Mouse (Mus musculus) adrenal gland, adult 8-10 months (tissue): Measurements from ENCODE around the gene Tmem45a2. TPM values are rescaled to one million over a fixed set of nuclear protein-coding genes. Genes with fewer than 3 reads are reported as not detected.
"Not testable (repeated sequence)": the region's sequence is repeated elsewhere in the genome, so short reads cannot be mapped to it uniquely, and the experiment has no call there.

Experiments used
- DNase-seq: peaks from one replicate; pipeline ENCODE4 v3.0.0; 2022
- total RNA-seq, 4 experiments: library from RNA; stranded (reverse); gene quantifications; 2 replicates each; pipeline ENCODE4 v1.2.4; 2022

Tmem45a2 gene
- total RNA-seq, result not detected

DNA sequence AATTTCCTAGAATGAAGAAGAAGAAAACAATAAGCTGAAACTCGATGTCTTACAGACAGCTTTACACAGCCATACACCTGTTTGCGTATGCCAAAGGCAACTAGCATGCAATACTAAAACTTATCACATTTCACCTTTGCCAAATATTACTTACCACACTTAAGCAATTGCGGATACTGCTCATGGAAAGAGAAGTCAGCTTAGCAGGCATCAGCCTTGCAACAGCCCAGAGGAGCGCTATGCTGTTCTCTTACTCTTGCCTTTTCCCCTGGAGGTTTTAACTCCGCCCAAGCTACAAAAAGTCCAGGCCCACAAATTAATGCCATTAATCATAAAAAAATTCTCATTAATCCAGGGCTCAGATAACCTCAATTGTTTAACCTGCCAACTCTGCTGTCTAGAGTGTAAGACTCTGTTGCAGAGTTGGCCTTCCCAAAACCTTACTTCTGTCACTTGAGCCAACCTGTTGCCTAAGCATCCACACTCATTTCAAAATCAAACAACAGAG is at the start of gene Tmem45a2:
Tmem45a2 (minus strand) TSS at position 241 of the 508 bp plus-strand sequence.
- no peak for DNase-seq

DNA sequence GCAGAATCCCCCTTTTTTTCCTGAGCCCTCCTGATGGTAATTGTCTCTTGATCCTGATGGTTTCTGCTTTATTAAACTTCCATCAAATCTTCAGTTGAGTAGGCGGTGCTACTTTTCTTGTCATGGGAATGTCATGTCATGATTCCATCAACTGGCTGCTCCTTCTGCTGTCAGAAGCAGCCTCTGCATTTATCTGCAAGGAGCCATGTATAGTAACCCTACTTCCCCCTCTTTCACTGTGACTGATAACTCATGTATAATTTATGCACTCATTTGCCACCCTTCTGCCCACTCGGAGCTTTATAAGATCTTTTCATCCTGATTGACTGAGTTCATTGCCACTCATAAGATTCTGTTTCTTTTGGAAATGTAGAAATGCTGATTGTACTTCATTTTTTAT is 46.4 kb upstream of the Tmem45a2 start:
- DNase-seq, result no peak

DNA sequence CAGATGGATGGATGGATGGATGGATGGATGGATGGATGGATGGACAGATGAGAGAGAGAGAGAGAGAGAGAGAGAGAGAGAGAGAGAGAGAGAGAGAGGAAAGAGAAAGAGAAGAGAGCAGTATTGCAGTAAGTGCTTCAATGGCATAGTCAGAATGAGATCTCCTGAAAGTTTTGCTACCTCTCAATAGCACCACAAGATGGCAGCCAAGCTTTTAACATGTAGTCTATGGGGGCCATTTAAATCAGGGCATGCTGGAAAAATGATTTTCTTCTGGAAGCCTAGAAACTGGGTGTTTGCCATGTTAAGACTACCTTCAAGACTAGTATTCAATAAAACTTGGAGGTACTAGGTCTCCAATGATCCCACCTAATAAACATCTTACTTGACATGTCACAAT is 44.9 kb upstream of the Tmem45a2 start:
- no peak for DNase-seq

DNA sequence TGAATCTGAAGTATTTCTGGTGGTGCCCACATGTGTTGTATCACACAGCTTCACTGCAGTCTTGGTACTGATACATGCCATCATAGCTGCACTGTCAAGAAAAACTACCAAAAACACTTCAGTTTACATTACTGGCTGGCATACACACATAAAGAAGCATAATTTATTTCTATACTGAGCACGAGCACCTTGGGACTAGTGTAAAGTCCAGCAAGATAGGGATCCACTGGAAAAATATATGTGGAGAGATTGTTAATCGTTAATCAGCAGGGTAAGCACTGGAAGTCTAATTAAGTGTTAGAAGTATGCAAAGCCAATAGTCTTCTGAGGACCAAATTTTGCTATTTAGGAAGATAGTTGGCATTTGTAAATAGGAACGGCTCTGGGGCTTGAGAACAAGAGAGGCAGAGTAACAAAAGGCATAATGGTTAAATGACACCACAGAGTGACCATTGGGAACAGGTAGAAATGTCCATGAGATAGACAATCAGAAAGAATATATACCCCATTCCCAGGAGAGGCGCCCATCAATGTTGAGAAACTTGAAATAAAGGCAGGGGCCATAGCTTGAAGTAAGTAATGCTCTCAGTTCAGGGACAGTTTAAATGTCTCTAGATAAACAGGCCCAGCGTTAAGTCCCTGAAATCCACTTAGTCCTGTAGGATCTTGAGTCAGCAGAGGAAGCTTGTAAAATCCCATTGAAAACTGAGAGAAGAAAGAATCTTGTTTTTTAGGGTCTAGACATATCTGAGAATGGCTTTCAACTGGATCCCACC is 35.2 kb upstream of the Tmem45a2 start:
- no peak for DNase-seq

DNA sequence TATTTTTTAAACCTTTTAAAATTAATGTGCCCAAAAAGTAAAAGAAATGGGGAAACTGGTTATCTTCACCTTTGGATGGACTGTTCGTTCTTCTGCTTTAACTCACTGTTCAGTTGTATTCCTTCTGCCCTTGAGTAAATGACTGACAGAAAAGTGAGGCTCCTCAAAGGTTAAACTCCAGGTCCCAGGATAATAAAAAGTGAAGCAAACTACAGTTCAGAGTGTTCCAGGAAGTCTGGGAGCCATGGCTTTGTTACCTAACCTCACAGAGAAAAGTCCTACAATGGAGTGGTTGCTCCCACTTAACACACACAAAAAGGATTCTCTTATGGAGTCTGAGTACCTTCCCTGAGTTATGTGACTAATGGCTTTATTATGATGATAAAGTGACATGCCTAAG is 30.0 kb upstream of the Tmem45a2 start:
- DNase-seq, result no peak

DNA sequence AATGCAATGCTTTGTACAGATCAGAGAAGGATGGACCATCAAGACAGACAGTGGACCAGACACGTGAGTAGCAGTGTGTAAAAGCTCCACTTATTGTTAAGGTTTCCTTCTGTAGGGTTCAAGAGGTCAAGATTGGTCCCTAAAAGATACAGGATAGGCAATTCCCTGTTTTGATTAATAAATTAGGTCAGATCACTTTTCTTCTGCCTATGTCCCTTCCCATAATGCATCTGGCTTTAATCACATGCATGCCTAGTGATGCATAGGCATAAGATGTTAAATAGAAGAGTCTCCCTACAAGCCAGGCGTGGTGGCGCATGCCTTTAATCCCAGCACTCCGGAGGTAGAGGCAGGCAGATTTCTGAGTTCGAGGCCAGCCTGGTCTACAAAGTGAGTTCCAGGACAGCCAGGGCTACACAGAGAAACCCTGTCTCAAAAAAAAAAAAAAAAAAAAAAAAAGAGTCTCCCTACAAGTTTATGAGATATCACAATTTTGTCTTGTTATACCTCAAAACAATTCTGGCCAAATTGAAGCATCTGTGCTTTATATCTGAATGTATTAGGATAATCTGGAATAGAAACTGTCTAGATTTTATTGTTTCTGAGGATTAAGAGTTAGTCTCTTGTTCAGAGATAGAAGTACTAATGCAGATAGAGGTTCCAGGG is 28.5 kb upstream of the Tmem45a2 start:
- DNase-seq, result no peak

DNA sequence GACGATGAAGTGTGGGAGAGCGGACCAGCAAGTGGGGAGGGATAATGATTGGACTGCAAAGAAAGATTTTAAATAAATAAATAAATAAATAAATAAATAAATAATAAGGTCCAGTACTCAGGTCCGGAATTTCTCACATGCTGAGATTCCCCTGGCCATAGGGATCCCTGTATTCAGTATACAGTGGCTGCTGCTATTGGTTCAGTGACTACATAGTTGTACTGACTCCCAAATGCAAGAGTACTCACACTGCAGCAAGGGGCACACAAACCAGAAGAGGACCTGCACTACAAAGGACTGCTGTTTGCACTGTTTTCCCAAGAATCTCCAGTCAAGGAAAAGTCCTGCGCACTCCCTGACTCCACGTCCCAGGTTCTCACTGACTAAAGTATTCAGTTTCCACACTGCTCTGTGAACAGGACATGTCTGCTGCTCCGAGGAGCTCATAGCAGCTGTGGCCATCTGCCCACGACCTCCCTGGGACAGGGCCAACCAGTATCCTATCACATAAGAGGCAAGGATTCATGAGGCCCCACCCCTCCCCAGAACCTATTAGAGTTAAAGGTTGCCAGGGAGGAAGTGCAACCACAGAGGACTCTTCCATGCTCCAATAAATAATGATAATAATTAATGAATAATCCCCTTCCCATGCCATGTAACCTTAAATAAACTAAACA is 27.4 kb upstream of the Tmem45a2 start:
- no peak for DNase-seq

DNA sequence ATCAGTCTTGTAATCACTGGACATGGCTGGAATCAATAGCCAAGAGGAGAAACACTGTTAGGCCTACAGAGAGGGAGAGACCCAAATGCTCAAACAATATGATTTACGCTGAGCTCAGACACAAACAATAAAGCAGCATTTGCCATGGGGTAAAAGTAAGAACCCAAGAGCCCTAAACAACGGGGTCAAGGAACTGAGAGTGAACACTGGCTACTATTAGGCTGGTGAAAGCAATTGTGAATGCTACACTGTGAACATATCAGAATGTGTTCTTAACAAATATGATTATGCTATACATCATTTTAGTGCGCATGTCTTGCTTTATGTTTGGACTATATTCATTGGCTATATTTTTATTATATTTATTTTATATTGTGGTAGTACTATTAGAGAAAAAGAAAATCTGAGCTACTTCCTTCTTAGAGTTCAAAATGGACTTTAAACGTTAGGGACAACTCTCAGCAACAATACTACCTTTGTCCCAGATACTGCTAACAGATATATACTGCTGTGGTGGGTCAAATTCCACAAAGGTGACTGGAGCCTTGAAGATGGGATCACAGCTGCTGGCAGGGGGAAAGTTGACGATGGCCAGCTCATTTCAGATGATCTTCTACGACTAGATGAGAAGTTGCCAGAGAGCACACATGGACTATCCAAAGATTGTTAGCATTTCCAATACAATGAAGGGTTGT is 21.9 kb upstream of the Tmem45a2 start:
- no peak for DNase-seq

DNA sequence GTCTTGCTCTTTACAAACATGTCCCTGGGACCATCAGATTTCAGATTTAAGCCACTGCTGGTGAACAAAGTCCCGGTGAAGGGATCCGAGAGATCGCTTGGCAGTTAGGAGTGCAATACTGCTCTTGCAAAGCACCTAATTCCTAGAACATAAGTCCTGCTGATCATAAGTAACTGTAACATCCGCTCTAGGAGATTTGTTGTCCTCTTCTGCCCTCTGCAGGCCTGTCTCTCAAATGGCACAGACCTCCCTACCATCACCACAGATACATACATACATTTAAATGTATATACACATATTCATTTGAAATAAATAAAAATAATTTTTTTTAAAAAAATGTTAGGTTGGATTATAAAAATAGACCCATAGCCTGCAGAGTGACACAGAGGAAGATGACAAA is 21.3 kb upstream of the Tmem45a2 start:
- peak; percentile 15 for DNase-seq

DNA sequence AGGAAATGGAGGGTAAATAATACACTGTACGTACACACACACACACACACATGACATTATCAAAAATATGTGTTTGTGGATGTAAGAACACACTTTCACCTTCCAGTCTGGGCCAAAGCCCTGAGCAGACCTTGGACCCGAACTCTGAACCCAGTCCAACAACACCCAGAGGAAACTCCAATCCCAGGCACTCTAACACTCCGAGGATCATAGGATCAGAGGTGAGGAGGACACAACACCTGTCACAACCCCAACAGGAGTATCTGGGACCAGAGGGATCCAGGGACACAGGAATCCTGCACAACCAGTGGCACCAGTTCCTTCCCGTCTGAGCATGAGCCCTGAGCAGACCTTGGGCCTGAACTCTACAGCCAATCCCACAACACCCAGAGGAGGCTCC is 8.4 kb upstream of the Tmem45a2 start:
- DNase-seq, result no peak

DNA sequence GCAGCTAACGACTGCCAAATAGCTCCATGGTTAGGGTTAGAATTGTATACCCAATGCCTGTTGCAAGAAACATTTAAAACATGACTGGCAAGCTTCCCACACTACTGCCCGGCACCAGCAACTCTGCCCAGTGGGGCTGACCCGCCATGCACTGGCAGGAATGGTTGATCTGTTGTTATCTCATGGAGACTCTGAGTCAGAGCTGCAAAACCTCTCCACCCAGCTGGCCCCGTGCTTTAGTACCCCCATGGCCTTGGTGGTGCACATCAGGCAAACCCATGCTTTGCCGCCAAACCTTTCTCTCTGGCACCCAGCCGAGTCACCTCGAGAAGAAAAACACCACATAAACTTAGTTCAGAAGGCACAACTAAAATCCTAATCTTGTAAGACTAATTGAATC is 4.8 kb upstream of the Tmem45a2 start:
- peak; percentile 68 for DNase-seq

DNA sequence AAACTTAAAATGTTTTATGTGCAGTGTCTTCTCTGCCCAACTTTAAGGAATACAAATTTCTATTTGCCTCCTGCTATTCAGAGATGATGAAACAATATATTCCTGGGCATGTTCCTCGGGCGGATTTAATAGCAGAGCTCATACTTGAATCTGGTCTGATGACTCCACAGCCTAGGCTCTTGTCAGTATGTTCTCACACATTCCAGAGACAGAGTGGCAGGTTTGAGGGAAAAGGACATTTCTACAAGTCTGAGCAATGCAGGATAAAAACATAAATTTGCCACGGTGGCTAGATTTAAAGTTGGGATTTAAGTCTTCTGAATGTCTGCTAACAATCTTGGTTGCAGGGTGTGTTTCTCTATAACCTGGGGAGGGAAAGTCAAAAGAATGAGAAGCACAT is 9.1 kb downstream of the Tmem45a2 start:
- DNase-seq, result no peak

DNA sequence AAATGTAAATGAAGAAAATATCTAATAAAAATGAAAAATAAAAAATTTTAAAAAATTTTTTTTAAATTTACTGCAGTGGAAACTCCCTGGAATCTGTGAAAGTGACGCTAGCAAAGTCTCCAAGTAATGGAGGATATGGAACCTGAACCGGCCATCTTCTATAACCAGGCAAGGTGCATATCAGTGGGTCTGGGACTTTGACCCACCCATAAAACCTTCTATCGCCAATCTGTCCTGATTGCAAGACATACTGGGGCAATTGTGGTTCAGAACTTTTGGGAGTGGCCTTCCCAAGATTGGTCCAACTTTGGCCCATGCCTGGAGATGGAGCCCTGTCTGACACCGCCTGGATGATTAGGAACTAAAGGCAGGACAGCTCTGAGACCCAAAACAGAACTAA is 14.2 kb downstream of the Tmem45a2 start:
- no peak for DNase-seq

DNA sequence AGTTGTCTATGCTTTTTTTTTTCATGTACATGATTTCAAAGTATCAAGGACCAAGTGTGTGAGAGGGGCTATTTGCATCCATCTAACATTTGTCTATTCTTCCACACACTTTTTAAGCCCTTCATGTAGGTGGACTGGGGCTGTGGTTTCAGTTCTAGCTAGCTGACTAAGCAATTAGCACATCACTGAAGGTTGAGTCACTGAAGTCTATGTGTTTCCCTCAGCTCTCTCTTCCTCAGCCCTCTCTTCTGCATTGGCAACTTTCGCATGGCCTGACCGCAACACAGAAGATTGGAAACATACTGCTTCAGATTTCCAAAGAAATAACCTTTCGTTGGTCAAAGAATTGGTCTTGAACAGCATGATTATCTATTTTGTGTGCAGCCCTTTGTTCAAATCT is 21.2 kb downstream of the Tmem45a2 start:
- no peak for DNase-seq

DNA sequence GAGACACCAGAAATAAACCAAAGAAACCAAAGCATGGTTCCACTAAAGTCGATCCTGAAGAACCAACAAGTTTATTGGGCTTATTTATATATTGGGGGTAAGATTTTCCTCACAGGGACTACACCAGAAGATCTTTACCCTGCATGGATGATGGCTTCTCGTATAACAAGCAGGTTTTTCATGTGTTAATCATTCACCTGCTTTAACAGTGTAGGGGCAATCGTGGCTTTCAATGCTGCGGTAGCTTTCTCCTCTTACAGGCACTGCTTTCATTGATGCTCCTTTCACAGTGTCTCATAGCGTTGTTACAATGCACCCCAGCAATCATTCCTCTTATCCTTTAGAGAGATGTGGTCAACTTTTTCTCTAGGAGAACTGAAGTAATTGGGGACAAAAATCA is 32.6 kb downstream of the Tmem45a2 start:
- no peak for DNase-seq

DNA sequence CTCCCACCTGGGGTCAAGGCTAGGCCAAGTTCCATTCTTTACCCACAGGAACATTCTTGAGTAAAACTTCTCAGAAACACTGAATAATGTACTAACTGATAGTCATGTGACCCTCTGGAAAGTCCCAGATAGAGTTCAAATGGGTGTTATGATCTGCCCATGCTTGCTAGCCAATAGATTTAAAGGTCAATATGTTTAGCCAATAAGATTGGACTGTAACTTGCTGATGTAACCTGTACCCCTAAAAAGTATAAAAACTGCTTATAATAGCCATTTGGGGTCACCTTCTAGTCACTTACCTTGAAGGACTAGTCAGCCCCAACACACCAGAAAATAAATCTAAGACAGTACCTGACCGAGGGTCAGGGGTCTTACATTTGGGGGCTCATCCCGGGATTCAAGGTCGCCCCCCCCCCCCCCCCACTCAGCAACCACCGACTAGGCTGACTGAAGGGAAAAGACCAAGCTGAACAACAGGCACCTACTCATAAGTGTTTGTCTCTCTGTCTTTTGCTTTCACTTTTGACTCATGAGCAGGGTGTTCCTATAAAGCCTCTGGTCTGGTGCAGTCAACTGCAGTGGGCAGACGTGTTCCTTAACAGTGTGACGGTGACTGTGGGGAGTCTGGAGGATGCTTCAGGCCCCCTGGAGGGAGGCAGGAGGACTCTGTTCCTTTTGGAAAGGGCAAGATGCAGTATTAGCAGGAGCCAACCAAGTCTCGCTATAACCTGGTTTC is 40.9 kb downstream of the Tmem45a2 start:
- DNase-seq, result no peak

DNA sequence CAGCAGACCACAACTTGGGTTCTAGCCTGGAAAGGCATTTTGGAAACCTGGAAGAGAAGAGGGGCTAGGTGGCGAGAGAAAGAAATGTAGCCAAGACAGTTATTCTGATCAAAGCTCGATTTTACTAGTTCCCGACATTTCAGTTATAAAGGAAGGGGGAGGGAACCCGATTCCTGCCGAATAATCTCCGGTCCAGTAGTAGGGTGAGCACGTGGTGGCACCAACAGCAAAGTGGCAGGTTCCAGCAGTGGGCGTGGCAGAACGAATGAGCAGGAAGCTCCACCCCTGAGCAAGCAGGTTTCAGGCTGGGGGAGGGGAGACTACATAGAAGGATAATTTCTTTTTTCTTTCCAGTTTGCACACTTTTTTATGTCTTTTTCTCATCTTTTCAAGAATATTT is 72.9 kb downstream of the Tmem45a2 start:
- not testable (repeated sequence) for DNase-seq

Other genes with a start within 250 kb of the Tmem45a2 start
- 1 to 10 TPM; 4.8 to 9.5 (median 6.4) TPM for gene Tmem45a, start 185.2 kb downstream of the Tmem45a2 start, total RNA-seq
- not detected for gene Lnp1, start 143.3 kb downstream of the Tmem45a2 start, total RNA-seq
- 10 to 100 TPM; 50.4 to 54.6 (median 52.8) TPM for gene Tomm70a, start 50.3 kb upstream of the Tmem45a2 start, total RNA-seq
- 10 to 100 TPM; 39.7 to 43.5 (median 40.9) TPM for gene Nit2, start 96.0 kb upstream of the Tmem45a2 start, total RNA-seq
- 10 to 100 TPM; 37.3 to 56.9 (median 43.9) TPM for gene Tbc1d23, start 160.1 kb upstream of the Tmem45a2 start, total RNA-seq
- gene Tmem30c, start 221.5 kb upstream of the Tmem45a2 start, total RNA-seq, result under 1 TPM in 1 of 4 experiments, not detected in 3; 0.12 TPM